Mouse (Mus musculus) layer of hippocampus, adult 11-12 months (tissue): ENCODE measurements around the gene Gdnf.

Experiments
- DNase-seq: peaks from one replicate; pipeline ENCODE4 v3.0.0; 2022; ENCODE audit warnings: low spot score

Gene Gdnf

GRCm38 (mm10) chr15:7810556-7811252 lies at the start of gene Gdnf:
Gene Gdnf (plus strand): TSS chr15:7810846.
- DNase-seq = no peak

- no peak for DNase-seq
These were observed 43.5 kb upstream of the Gdnf start for GRCm38 (mm10) chr15:7767166-7767565.

- DNase-seq = no peak
These were observed 37.7 kb upstream of the Gdnf start for GRCm38 (mm10) chr15:7772983-7773382.

- no peak for DNase-seq
These were observed 29.1 kb upstream of the Gdnf start for GRCm38 (mm10) chr15:7781517-7781916.

- no peak for DNase-seq
These were observed 730 bp upstream of the Gdnf start for GRCm38 (mm10) chr15:7809841-7810391.

GRCm38 (mm10) chr15:7811253-7811625 lies 593 bp downstream of the Gdnf start:
- no peak for DNase-seq

- DNase-seq = no peak
These were observed 1.4 kb downstream of the Gdnf start for GRCm38 (mm10) chr15:7811856-7812733.

- peak; percentile 73 for DNase-seq
These were observed 2.4 kb downstream of the Gdnf start for GRCm38 (mm10) chr15:7812872-7813530.

GRCm38 (mm10) chr15:7813531-7814370 lies 3.1 kb downstream of the Gdnf start:
- no peak for DNase-seq

- DNase-seq = no peak
These were observed 3.7 kb downstream of the Gdnf start for GRCm38 (mm10) chr15:7814371-7814680.

GRCm38 (mm10) chr15:7814917-7815316 lies 4.3 kb downstream of the Gdnf start:
- no peak for DNase-seq

GRCm38 (mm10) chr15:7815521-7815944 lies 4.9 kb downstream of the Gdnf start:
- DNase-seq = no peak

GRCm38 (mm10) chr15:7823886-7824285 lies 13.2 kb downstream of the Gdnf start:
- DNase-seq = no peak

GRCm38 (mm10) chr15:7825530-7825929 lies 14.9 kb downstream of the Gdnf start:
- no peak for DNase-seq

GRCm38 (mm10) chr15:7835404-7835803 lies 24.8 kb downstream of the Gdnf start:
- no peak for DNase-seq

GRCm38 (mm10) chr15:7838060-7838920 lies 27.6 kb downstream of the Gdnf start:
- no peak for DNase-seq

GRCm38 (mm10) chr15:7838921-7839309 lies 28.3 kb downstream of the Gdnf start:
- no peak for DNase-seq

- DNase-seq = no peak
These were observed 31.0 kb downstream of the Gdnf start for GRCm38 (mm10) chr15:7841664-7842063.

GRCm38 (mm10) chr15:7842398-7842797 lies 31.8 kb downstream of the Gdnf start:
- DNase-seq = no peak

- no peak for DNase-seq
These were observed 46.8 kb downstream of the Gdnf start for GRCm38 (mm10) chr15:7857418-7857817.

- DNase-seq = no peak
These were observed 48.2 kb downstream of the Gdnf start for GRCm38 (mm10) chr15:7858841-7859240.
